9 mouse cellular contexts compared by ENCODE assay signal in genomic region chr14:102216581-102217368, GRCm38 (mm10).
A peak's percentile ranks its signal among the peaks of the same experiment; 100 is the strongest.
DNase-seq lines count a peak whose midpoint lies in the region; ATAC-seq and TF ChIP-seq lines count a peak whose summit lies in the region.
"Had no signal": no experiment of that assay in that cellular context is flagged by ENCODE, and none has a peak within 500 bp of the region (broad histone marks: within the 10 kb centered on the region; RNA-seq: fewer than 3 reads in every experiment).

No protein-coding gene starts in this region.

- no peaks in the 10 kb centered on the region for H3K9me3 ChIP-seq in heart, embryonic 16.5 days (replicated peaks; ENCODE audit: control insufficient read depth, low read length)

- 43% methylated on average over 7 of the region's 7 CpGs for WGBS in heart, embryonic 16.5 days
- 68% methylated on average over 7 of the region's 7 CpGs for WGBS in lung, adult 2 months
- WGBS in cerebellum, adult 2 months = 43% methylated on average over 7 of the region's 7 CpGs

- no peaks in the 10 kb centered on the region for H3K36me3 ChIP-seq in heart, embryonic 16.5 days (ENCODE audit: control insufficient read depth, insufficient read depth)

- H3K27me3 ChIP-seq in heart, embryonic 16.5 days (ENCODE audit: control insufficient read depth, insufficient read depth, low read length) = no peaks in the 10 kb centered on the region
- H3K27me3 ChIP-seq in cerebellum, adult 2 months (ENCODE audit: control insufficient read depth, insufficient read depth, low read length) = no peaks in the 10 kb centered on the region
- H3K27me3 ChIP-seq: CH12.LX had no signal

- 0 out of 2 replicates have a peak, but pooled peaks cover 3% of the 10 kb centered on the region for H3K4me1 ChIP-seq in heart, embryonic 16.5 days (ENCODE audit: control insufficient read depth, insufficient read depth, low read length)
- H3K4me1 ChIP-seq in lung, adult 2 months (ENCODE audit: control insufficient read depth, insufficient read depth, low read length) = no peaks in the 10 kb centered on the region
- H3K4me1 ChIP-seq in cerebellum, adult 2 months (ENCODE audit: control insufficient read depth, insufficient read depth, low read length) = peaks cover 3% of the 10 kb centered on the region

- H3K4me2 ChIP-seq in heart, embryonic 16.5 days (ENCODE audit: low read depth, low read length) = peak overlapping the region; percentile 21; the same call in 1 of the 2 replicates

- intact Hi-C loops in heart, postnatal 36 days (cut with DNase I) = no loop called here

- TF ChIP-seq POLR2A in lung, adult 2 months (IDR thresholded peaks at IDR 0.05; ENCODE audit: borderline replicate concordance, extremely low read depth, low read depth, low read length) = no peak
- TF ChIP-seq POLR2A in cerebellum, adult 2 months (IDR thresholded peaks at IDR 0.05; ENCODE audit: borderline replicate concordance, insufficient read depth, low read length) = no peak

- ATAC-seq in heart, embryonic 16.5 days (replicated peaks; ENCODE audit: extremely low read depth, insufficient read depth, low FRiP score) = peak; percentile 63; the same call in 1 of the 2 replicates

- H3K27ac ChIP-seq in heart, embryonic 16.5 days (ENCODE audit: low read length) = no peak overlapping the region
- no peak overlapping the region for H3K27ac ChIP-seq in cerebellum, adult 2 months (ENCODE audit: insufficient read depth, low read length)

- H3K4me3 ChIP-seq in heart, embryonic 16.5 days (ENCODE audit: low read length) = no peak overlapping the region
- H3K4me3 ChIP-seq in lung, adult 2 months (replicated peaks; ENCODE audit: extremely low read depth, low read depth, low read length) = no peak overlapping the region
- H3K4me3 ChIP-seq in cerebellum, adult 2 months (replicated peaks; ENCODE audit: insufficient read depth, low read depth, low read length) = no peak overlapping the region

- DNase-seq in heart, postnatal 36 days = no peak
- peak; percentile 7 to 8 for DNase-seq in frontal cortex, postnatal 14 days (ENCODE audit: low spot score in 2 of 2)
- DNase-seq in layer of hippocampus, adult 9-10 months (ENCODE audit: low spot score) = peak; percentile 33
- DNase-seq in retina, postnatal 1 day = peak; percentile 6
- no peak for DNase-seq in B cell, adult 2 months
- no peak for DNase-seq in lung, adult 2 months
- no peak for DNase-seq in cerebellum, adult 2 months

- no peak for TF ChIP-seq CTCF in lung, adult 2 months (IDR thresholded peaks at IDR 0.05; ENCODE audit: insufficient read depth, low read length)
- no peak for TF ChIP-seq CTCF in cerebellum, adult 2 months (IDR thresholded peaks at IDR 0.05; ENCODE audit: borderline replicate concordance, insufficient read depth, low read depth, low read length)

- no peak overlapping the region for H3K9ac ChIP-seq in heart, embryonic 16.5 days (ENCODE audit: low read length)

Comparison
In these comparisons a context has a peak if more than half of its experiments do, and no peak if none do; other contexts are left out.
1. DNase-seq: peak in frontal cortex, postnatal 14 days (2 of 2), layer of hippocampus, adult 9-10 months (single experiment) and retina, postnatal 1 day (single experiment); none in heart, postnatal 36 days (0 of 2), B cell, adult 2 months (0 of 2), lung, adult 2 months (single experiment) and cerebellum, adult 2 months (0 of 2).